Mouse (Mus musculus): ENCODE measurements around the gene Zcchc2. TPM values are rescaled to one million over a fixed set of nuclear protein-coding genes. Genes with fewer than 3 reads are reported as not detected.

The Zcchc2 gene
- polyA plus RNA-seq, 1 experiment from 2014 or later, result 2.5 TPM

GRCm38 (mm10) chr1:106059516-106060277 is 69.5 kb downstream of the Zcchc2 start:
- Histone ChIP-seq H3K9ac (ENCODE audit: low read length) (no peak overlapping the region), H3K4me1 (replicated peaks; ENCODE audit: control insufficient read depth, insufficient read depth, low read length) (no peaks in the 10 kb centered on the region), H3K4me3 (ENCODE audit: low read depth, low read length) (no peak overlapping the region), H3K4me2 (ENCODE audit: low read depth, low read length, severe bottlenecking) (no peak overlapping the region), H3K27ac (ENCODE audit: low read depth, low read length) (no peak overlapping the region), H3K27me3 (ENCODE audit: control insufficient read depth, insufficient read depth, low read length) (no peaks in the 10 kb centered on the region), H3K36me3 (ENCODE audit: control insufficient read depth, insufficient read depth, low read length) (no peaks in the 10 kb centered on the region), H3K9me3 (ENCODE audit: control insufficient read depth, low read length) (no peaks in the 10 kb centered on the region)
- DNase-seq (ENCODE audit: low spot score), result no peak
- ATAC-seq (replicated peaks; ENCODE audit: low FRiP score), result no peak
- WGBS, result 90% methylated on average over 4 of the region's 4 CpGs

- H3K27ac ChIP-seq (ENCODE audit: low read depth, low read length), result no peak overlapping the region
- WGBS, result 78% methylated on average over 4 of the region's 4 CpGs
- no peaks in the 10 kb centered on the region for H3K9me3 ChIP-seq (ENCODE audit: control insufficient read depth, low read length)
- H3K9ac ChIP-seq (ENCODE audit: low read length), result no peak overlapping the region
- no peak overlapping the region for H3K4me3 ChIP-seq (ENCODE audit: low read depth, low read length)
- H3K4me2 ChIP-seq (ENCODE audit: low read depth, low read length, severe bottlenecking), result no peak overlapping the region
- H3K4me1 ChIP-seq (replicated peaks; ENCODE audit: control insufficient read depth, insufficient read depth, low read length), result no peaks in the 10 kb centered on the region
- DNase-seq (ENCODE audit: low spot score) (no peak), ATAC-seq (replicated peaks; ENCODE audit: low FRiP score) (no peak)
- no peaks in the 10 kb centered on the region for H3K27me3 ChIP-seq (ENCODE audit: control insufficient read depth, insufficient read depth, low read length)
- H3K36me3 ChIP-seq (ENCODE audit: control insufficient read depth, insufficient read depth, low read length), result no peaks in the 10 kb centered on the region
Observed at GRCm38 (mm10) chr1:106061185-106061910, 71.1 kb downstream of the Zcchc2 start.

GRCm38 (mm10) chr1:106062891-106063590 is 72.8 kb downstream of the Zcchc2 start:
- Histone ChIP-seq H3K9me3 (ENCODE audit: control insufficient read depth, low read length) (no peaks in the 10 kb centered on the region), H3K27ac (ENCODE audit: low read depth, low read length) (no peak overlapping the region), H3K9ac (ENCODE audit: low read length) (no peak overlapping the region), H3K4me1 (replicated peaks; ENCODE audit: control insufficient read depth, insufficient read depth, low read length) (no peaks in the 10 kb centered on the region), H3K4me2 (ENCODE audit: low read depth, low read length, severe bottlenecking) (no peak overlapping the region), H3K27me3 (ENCODE audit: control insufficient read depth, insufficient read depth, low read length) (no peaks in the 10 kb centered on the region), H3K4me3 (ENCODE audit: low read depth, low read length) (no peak overlapping the region), H3K36me3 (ENCODE audit: control insufficient read depth, insufficient read depth, low read length) (no peaks in the 10 kb centered on the region)
- ATAC-seq (replicated peaks; ENCODE audit: low FRiP score), result no peak
- no peak for DNase-seq (ENCODE audit: low spot score)
- 93% methylated on average over 9 of the region's 9 CpGs for WGBS

GRCm38 (mm10) chr1:106063591-106064170 is 73.5 kb downstream of the Zcchc2 start:
- Histone ChIP-seq H3K9me3 (ENCODE audit: control insufficient read depth, low read length) (no peaks in the 10 kb centered on the region), H3K4me2 (ENCODE audit: low read depth, low read length, severe bottlenecking) (no peak overlapping the region), H3K9ac (ENCODE audit: low read length) (no peak overlapping the region), H3K27ac (ENCODE audit: low read depth, low read length) (no peak overlapping the region), H3K27me3 (ENCODE audit: control insufficient read depth, insufficient read depth, low read length) (no peaks in the 10 kb centered on the region), H3K4me3 (ENCODE audit: low read depth, low read length) (no peak overlapping the region), H3K36me3 (ENCODE audit: control insufficient read depth, insufficient read depth, low read length) (no peaks in the 10 kb centered on the region), H3K4me1 (replicated peaks; ENCODE audit: control insufficient read depth, insufficient read depth, low read length) (no peaks in the 10 kb centered on the region)
- WGBS, result 82% methylated on average over 4 of the region's 4 CpGs
- DNase-seq (ENCODE audit: low spot score) (no peak), ATAC-seq (replicated peaks; ENCODE audit: low FRiP score) (no peak)

- ATAC-seq (replicated peaks; ENCODE audit: low FRiP score) (no peak), DNase-seq (ENCODE audit: low spot score) (no peak)
- H3K36me3 ChIP-seq (ENCODE audit: control insufficient read depth, insufficient read depth, low read length), result no peaks in the 10 kb centered on the region
- no peaks in the 10 kb centered on the region for H3K27me3 ChIP-seq (ENCODE audit: control insufficient read depth, insufficient read depth, low read length)
- no peak overlapping the region for H3K4me2 ChIP-seq (ENCODE audit: low read depth, low read length, severe bottlenecking)
- no peak overlapping the region for H3K9ac ChIP-seq (ENCODE audit: low read length)
- no peak overlapping the region for H3K4me3 ChIP-seq (ENCODE audit: low read depth, low read length)
- WGBS, result 83% methylated on average over 3 of the region's 3 CpGs
- no peak overlapping the region for H3K27ac ChIP-seq (ENCODE audit: low read depth, low read length)
- H3K9me3 ChIP-seq (ENCODE audit: control insufficient read depth, low read length), result no peaks in the 10 kb centered on the region
- no peaks in the 10 kb centered on the region for H3K4me1 ChIP-seq (replicated peaks; ENCODE audit: control insufficient read depth, insufficient read depth, low read length)
Observed at GRCm38 (mm10) chr1:106064291-106064690, 74.1 kb downstream of the Zcchc2 start.

- Histone ChIP-seq H3K27me3 (ENCODE audit: control insufficient read depth, insufficient read depth, low read length) (no peaks in the 10 kb centered on the region), H3K36me3 (ENCODE audit: control insufficient read depth, insufficient read depth, low read length) (no peaks in the 10 kb centered on the region), H3K4me2 (ENCODE audit: low read depth, low read length, severe bottlenecking) (no peak overlapping the region), H3K4me1 (replicated peaks; ENCODE audit: control insufficient read depth, insufficient read depth, low read length) (no peaks in the 10 kb centered on the region), H3K9ac (ENCODE audit: low read length) (no peak overlapping the region), H3K9me3 (ENCODE audit: control insufficient read depth, low read length) (no peaks in the 10 kb centered on the region), H3K27ac (ENCODE audit: low read depth, low read length) (no peak overlapping the region), H3K4me3 (ENCODE audit: low read depth, low read length) (no peak overlapping the region)
- no peak for DNase-seq (ENCODE audit: low spot score)
- WGBS, result 98% methylated on average over 2 of the region's 2 CpGs
- no peak for ATAC-seq (replicated peaks; ENCODE audit: low FRiP score)
Observed at GRCm38 (mm10) chr1:106064711-106065110, 74.5 kb downstream of the Zcchc2 start.

- H3K36me3 ChIP-seq (ENCODE audit: control insufficient read depth, insufficient read depth, low read length), result no peaks in the 10 kb centered on the region
- WGBS, result 55% methylated on average over 7 of the region's 7 CpGs
- H3K4me2 ChIP-seq (ENCODE audit: low read depth, low read length, severe bottlenecking), result no peak overlapping the region
- no peak overlapping the region for H3K27ac ChIP-seq (ENCODE audit: low read depth, low read length)
- no peaks in the 10 kb centered on the region for H3K4me1 ChIP-seq (replicated peaks; ENCODE audit: control insufficient read depth, insufficient read depth, low read length)
- DNase-seq (ENCODE audit: low spot score) (no peak), ATAC-seq (replicated peaks; ENCODE audit: low FRiP score) (no peak)
- no peak overlapping the region for H3K4me3 ChIP-seq (ENCODE audit: low read depth, low read length)
- no peak overlapping the region for H3K9ac ChIP-seq (ENCODE audit: low read length)
- no peaks in the 10 kb centered on the region for H3K9me3 ChIP-seq (ENCODE audit: control insufficient read depth, low read length)
- no peaks in the 10 kb centered on the region for H3K27me3 ChIP-seq (ENCODE audit: control insufficient read depth, insufficient read depth, low read length)
Observed at GRCm38 (mm10) chr1:106065679-106066078, 75.5 kb downstream of the Zcchc2 start.

GRCm38 (mm10) chr1:106067306-106067705 is 77.1 kb downstream of the Zcchc2 start:
- DNase-seq (ENCODE audit: low spot score) (no peak), ATAC-seq (replicated peaks; ENCODE audit: low FRiP score) (no peak)
- Histone ChIP-seq H3K36me3 (ENCODE audit: control insufficient read depth, insufficient read depth, low read length) (no peaks in the 10 kb centered on the region), H3K4me1 (replicated peaks; ENCODE audit: control insufficient read depth, insufficient read depth, low read length) (peaks cover 3% of the 10 kb centered on the region), H3K9me3 (ENCODE audit: control insufficient read depth, low read length) (no peaks in the 10 kb centered on the region), H3K27ac (ENCODE audit: low read depth, low read length) (no peak overlapping the region), H3K4me3 (ENCODE audit: low read depth, low read length) (no peak overlapping the region), H3K9ac (ENCODE audit: low read length) (no peak overlapping the region), H3K4me2 (ENCODE audit: low read depth, low read length, severe bottlenecking) (no peak overlapping the region), H3K27me3 (ENCODE audit: control insufficient read depth, insufficient read depth, low read length) (no peaks in the 10 kb centered on the region)
- 96% methylated on average over 6 of the region's 6 CpGs for WGBS

Data from forebrain, embryonic 11.5 days (tissue).